Mouse (Mus musculus) intestine, embryonic 14.5 days (tissue): Measurements from ENCODE around the gene Stab1. TPM values are rescaled to one million over a fixed set of nuclear protein-coding genes. Genes with fewer than 3 reads are reported as not detected.
A peak's percentile ranks its signal among the peaks of the same experiment; 100 is the strongest.

Experiments
- ATAC-seq: fragments of 200-750 bp; cut with Nextera tagmentation; replicated peaks from 2 replicates; pipeline ENCODE4 v1.8.0; 2017; ENCODE audit warnings: low read depth, moderate number of reproducible peaks, moderate TSS enrichment, moderate library complexity; ENCODE audit not compliant: low FRiP score, low TSS enrichment
- DNase-seq: peaks from one replicate; pipeline ENCODE4 v3.0.0-alpha.2; 2018; ENCODE audit warnings: low spot score
- H3K27ac ChIP-seq: fragments of 300-500 bp; sonication (generic); 2 replicates; pipeline ENCODE4 v1.5.1; 2014; ENCODE audit warnings: low read depth, mild to moderate bottlenecking, control low read depth
- H3K27me3 ChIP-seq: fragments of 300-500 bp; sonication (generic); replicated peaks from 2 replicates; pipeline ENCODE4 v1.6.1; 2014; ENCODE audit warnings: low read length, control low read depth; ENCODE audit not compliant: control insufficient read depth, insufficient read depth
- H3K36me3 ChIP-seq: fragments of 300-500 bp; sonication (generic); 2 replicates; pipeline ENCODE4 v1.6.1; 2014; ENCODE audit warnings: low read length, control low read depth; ENCODE audit not compliant: control insufficient read depth, insufficient read depth
- H3K4me1 ChIP-seq: fragments of 300-500 bp; sonication (generic); replicated peaks from 2 replicates; pipeline ENCODE4 v1.6.1; 2014; ENCODE audit warnings: low read length, control low read depth, mixed read lengths; ENCODE audit not compliant: control insufficient read depth, insufficient read depth
- H3K4me2 ChIP-seq: fragments of 300-500 bp; sonication (generic); 2 replicates; pipeline ENCODE4 v1.6.1; 2014; ENCODE audit warnings: low read length
- H3K4me3 ChIP-seq: fragments of 300-500 bp; sonication (generic); 2 replicates; pipeline ENCODE4 v1.5.1; 2014; ENCODE audit warnings: low read depth, low read length, control low read depth, mixed read lengths
- H3K9ac ChIP-seq: fragments of 300-500 bp; sonication (generic); 2 replicates; pipeline ENCODE4 v1.6.1; 2014; ENCODE audit warnings: mild to moderate bottlenecking, low read length
- H3K9me3 ChIP-seq: fragments of 300-500 bp; sonication (generic); 2 replicates; pipeline ENCODE4 v1.6.1; 2016; ENCODE audit warnings: low read length, control low read depth; ENCODE audit not compliant: control insufficient read depth
- WGBS: fragments of 180-500 bp; shearing (Covaris S2); extraction: QIAGEN DNeasy Blood & Tissue Kit; methylation state at CpG from one replicate; pipeline ENCODE4 v1.1.7; 2014; 5-methylcytosine and 5-hydroxymethylcytosine counted together
- polyA plus RNA-seq: library from polyadenylated mRNA; unstranded; fragments of >200 nt; fragmentation: Nextera tagmentation; extraction: Ambion mirVana; gene quantifications from 2 replicates; pipeline ENCODE4 v1.2.1, GENCODE M21; 2014

The Stab1 gene
- polyA plus RNA-seq, 1 experiment from 2014 or later, result 41.0 TPM

DNA sequence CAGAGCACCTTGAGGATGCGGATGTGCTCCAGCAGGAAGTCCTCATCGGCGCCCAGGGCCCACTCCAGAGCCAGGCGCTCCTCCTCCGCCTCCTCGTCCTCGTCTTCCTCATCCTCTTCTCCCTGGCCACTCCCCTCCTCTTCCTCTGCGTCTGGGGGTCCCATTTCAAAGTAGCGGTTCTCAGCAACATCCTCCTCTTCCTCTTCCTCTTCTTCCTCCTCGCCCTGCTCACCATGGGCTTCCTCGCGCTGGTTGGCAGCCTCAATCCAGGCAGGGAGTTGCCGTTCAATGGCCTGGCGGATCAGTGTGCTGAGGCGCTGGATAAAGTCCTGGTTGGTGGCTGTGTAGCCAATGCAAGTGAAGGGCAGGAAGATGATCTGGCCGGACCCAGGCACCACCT lies 8.8 kb upstream of the Stab1 start:
- Histone ChIP-seq H3K36me3 (peaks cover 99% of the 10 kb centered on the region), H3K27me3 (no peaks in the 10 kb centered on the region), H3K4me3 (no peak overlapping the region), H3K4me1 (no peaks in the 10 kb centered on the region), H3K27ac (no peak overlapping the region), H3K9ac (no peak overlapping the region), H3K4me2 (no peak overlapping the region), H3K9me3 (no peaks in the 10 kb centered on the region)
- no peak for DNase-seq
- WGBS, result 90% methylated on average over 16 of the region's 16 CpGs
- ATAC-seq, result no peak

GRCm38 (mm10) chr14:31173537-31173936 lies 5.1 kb upstream of the Stab1 start:
- no peak for ATAC-seq
- WGBS, result 84% methylated on average over 7 of the region's 7 CpGs
- no peak overlapping the region for H3K27ac ChIP-seq

DNA sequence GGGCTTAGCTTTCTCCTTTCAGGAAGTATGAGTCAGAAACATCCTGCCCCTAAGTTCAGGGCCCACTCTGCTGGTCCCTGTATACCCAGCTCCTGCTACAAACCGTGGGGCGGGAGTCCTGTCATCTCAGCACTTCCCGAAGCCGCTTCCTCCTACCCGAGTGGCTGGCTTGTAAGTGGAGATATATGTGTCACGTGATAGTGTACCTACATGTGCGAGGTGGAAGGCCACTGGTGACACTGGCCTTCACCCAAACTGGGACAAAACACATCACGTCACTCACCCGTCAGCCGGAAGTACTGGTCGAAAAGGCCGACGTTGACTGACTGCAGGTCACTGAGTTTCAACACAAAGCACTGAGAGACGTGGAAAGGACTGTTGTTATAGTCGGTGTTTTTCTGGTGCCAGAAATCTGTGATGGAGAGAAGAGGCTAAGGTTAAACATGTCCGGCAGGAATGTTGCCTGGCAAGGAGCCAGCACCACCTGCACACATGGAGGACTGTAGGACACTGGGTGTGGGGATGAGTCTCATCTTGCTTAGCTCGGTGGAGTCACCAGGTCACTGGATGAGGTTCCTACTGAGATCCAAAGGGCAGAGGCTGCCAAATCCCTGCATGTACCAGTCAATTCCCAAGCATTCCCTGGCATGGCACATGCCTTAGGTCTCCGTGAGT lies 4.5 kb upstream of the Stab1 start:
- H3K9ac ChIP-seq, result no peak overlapping the region
- WGBS, result 81% methylated on average over 18 of the region's 18 CpGs
- no peak overlapping the region for H3K27ac ChIP-seq
- ATAC-seq (no peak), DNase-seq (no peak)
- H3K4me2 ChIP-seq, result no peak overlapping the region
- H3K4me1 ChIP-seq, result no peaks in the 10 kb centered on the region
- H3K36me3 ChIP-seq, result peaks cover 80% of the 10 kb centered on the region
- H3K27me3 ChIP-seq, result no peaks in the 10 kb centered on the region
- H3K4me3 ChIP-seq, result no peak overlapping the region
- no peaks in the 10 kb centered on the region for H3K9me3 ChIP-seq

More at GRCm38 (mm10) chr14:31173537-31173936, 5.1 kb upstream of the Stab1 start:
- H3K9me3 ChIP-seq, result no peaks in the 10 kb centered on the region
- H3K4me2 ChIP-seq, result no peak overlapping the region
- H3K4me1 ChIP-seq, result no peaks in the 10 kb centered on the region
- H3K9ac ChIP-seq, result no peak overlapping the region
- DNase-seq, result no peak
- no peaks in the 10 kb centered on the region for H3K27me3 ChIP-seq
- H3K4me3 ChIP-seq, result no peak overlapping the region
- peaks cover 85% of the 10 kb centered on the region for H3K36me3 ChIP-seq

GRCm38 (mm10) chr14:31171821-31172220 lies 3.4 kb upstream of the Stab1 start:
- H3K4me2 ChIP-seq, result no peak overlapping the region
- no peaks in the 10 kb centered on the region for H3K9me3 ChIP-seq
- ATAC-seq (no peak), DNase-seq (no peak)
- no peaks in the 10 kb centered on the region for H3K27me3 ChIP-seq
- 97% methylated on average over 15 of the region's 15 CpGs for WGBS
- H3K4me1 ChIP-seq, result peaks cover 1% of the 10 kb centered on the region; the same call in 1 of the 2 replicates
- no peak overlapping the region for H3K4me3 ChIP-seq
- no peak overlapping the region for H3K9ac ChIP-seq
- H3K36me3 ChIP-seq, result peaks cover 69% of the 10 kb centered on the region
- H3K27ac ChIP-seq, result no peak overlapping the region

DNA sequence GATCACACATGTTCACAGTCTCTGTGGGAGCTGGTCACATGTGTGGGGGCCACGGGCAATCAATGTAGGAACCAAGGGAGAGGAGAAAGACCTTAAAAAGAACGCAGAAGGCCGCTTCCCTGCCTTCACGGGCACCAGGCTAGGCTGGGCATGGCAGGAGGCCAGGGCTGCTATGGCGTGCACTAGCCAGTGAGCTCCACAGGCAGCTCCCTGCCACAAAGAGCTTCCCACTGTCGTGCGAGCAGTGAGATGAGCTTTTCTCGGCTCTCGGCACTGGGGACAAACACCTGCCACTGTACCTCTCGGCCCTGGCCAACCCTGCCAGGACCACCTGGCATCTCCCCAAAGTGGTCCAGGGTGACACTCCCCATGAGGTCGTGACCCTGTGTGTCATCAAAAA lies 2.9 kb upstream of the Stab1 start:
- Histone ChIP-seq H3K9me3 (no peaks in the 10 kb centered on the region), H3K36me3 (peaks cover 65% of the 10 kb centered on the region), H3K4me2 (no peak overlapping the region), H3K4me1 (peaks cover 5% of the 10 kb centered on the region; the same call in 1 of the 2 replicates), H3K27ac (no peak overlapping the region), H3K9ac (no peak overlapping the region), H3K4me3 (no peak overlapping the region), H3K27me3 (no peaks in the 10 kb centered on the region)
- 97% methylated on average over 11 of the region's 11 CpGs for WGBS
- DNase-seq, result no peak
- no peak for ATAC-seq

DNA sequence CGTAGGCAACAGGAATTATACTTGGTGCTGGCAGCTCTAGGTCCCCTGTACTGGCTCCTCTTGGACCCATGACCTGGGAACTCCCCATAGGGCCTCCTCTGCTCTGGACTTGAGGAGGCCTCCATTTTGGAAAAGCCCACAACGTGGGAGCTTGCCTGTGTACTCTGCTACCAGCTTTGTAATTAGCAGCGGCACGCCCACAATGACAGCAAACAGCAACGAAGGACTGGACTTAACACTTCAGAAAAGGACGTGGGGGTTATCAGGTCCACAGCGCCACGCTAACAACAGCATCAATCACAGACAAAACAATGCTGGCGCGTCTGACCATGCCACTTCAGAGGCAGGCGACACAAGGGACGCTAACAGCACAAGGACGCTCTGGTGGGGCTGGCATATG lies 2.5 kb upstream of the Stab1 start:
- Histone ChIP-seq H3K9ac (no peak overlapping the region), H3K4me3 (no peak overlapping the region), H3K36me3 (peaks cover 61% of the 10 kb centered on the region), H3K27me3 (no peaks in the 10 kb centered on the region), H3K9me3 (no peaks in the 10 kb centered on the region), H3K4me2 (no peak overlapping the region), H3K4me1 (peaks cover 7% of the 10 kb centered on the region; the same call in 1 of the 2 replicates), H3K27ac (no peak overlapping the region)
- ATAC-seq (no peak), DNase-seq (no peak)
- WGBS, result 88% methylated on average over 13 of the region's 13 CpGs

DNA sequence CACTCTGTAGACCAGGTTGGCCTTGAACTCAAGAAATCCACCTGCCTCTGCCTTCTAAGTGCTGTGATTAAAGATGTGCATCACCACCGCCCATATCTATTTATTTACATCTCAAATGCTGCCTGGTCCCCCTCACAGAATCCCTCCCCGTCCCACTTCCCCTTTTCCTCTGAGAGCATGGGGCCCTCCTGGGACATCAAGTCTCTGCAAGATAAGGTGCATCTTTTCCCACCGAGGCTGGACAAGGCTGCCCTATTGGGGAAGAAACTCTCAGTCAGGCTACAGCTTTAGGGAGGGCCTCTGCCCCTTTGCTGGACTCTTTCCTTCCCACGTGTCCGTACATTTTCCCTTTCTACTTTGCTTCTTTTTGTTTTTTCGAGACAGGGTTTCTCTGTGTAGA lies 1.1 kb upstream of the Stab1 start:
- Histone ChIP-seq H3K9ac (no peak overlapping the region), H3K36me3 (peaks cover 46% of the 10 kb centered on the region), H3K27me3 (no peaks in the 10 kb centered on the region), H3K4me3 (no peak overlapping the region), H3K27ac (no peak overlapping the region), H3K4me1 (peaks cover 7% of the 10 kb centered on the region; the same call in 1 of the 2 replicates), H3K9me3 (no peaks in the 10 kb centered on the region), H3K4me2 (no peak overlapping the region)
- WGBS, result 76% methylated on average over 6 of the region's 6 CpGs
- no peak for DNase-seq
- no peak for ATAC-seq

GRCm38 (mm10) chr14:31166827-31167226 lies 1.6 kb downstream of the Stab1 start:
- no peak for ATAC-seq

More at GRCm38 (mm10) chr14:31166827-31167226, 1.6 kb downstream of the Stab1 start:
- Histone ChIP-seq H3K4me3 (no peak overlapping the region), H3K27me3 (no peaks in the 10 kb centered on the region), H3K4me2 (peak overlapping the region; percentile 23), H3K27ac (no peak overlapping the region; the same call in 1 of the 2 replicates), H3K9me3 (no peaks in the 10 kb centered on the region), H3K9ac (no peak overlapping the region), H3K36me3 (peaks cover 19% of the 10 kb centered on the region), H3K4me1 (peaks cover 7% of the 10 kb centered on the region; the same call in 1 of the 2 replicates)
- WGBS, result 61% methylated on average over 9 of the region's 9 CpGs
- DNase-seq, result no peak
